Mouse (Mus musculus) testis, postnatal 10 days (tissue): ENCODE measurements around the gene Tmsb4x.

ENCODE experiments used
- DNase-seq: peaks from one replicate; pipeline ENCODE4 v3.0.0; 2021; ENCODE audit warnings: low spot score

Gene Tmsb4x

GRCm38 (mm10) chrX:167179961-167180642 lies 29.0 kb downstream of the Tmsb4x start:
- DNase-seq, result no peak

GRCm38 (mm10) chrX:167179549-167179948 lies 29.6 kb downstream of the Tmsb4x start:
- DNase-seq, result no peak

GRCm38 (mm10) chrX:167175319-167175718 lies 33.8 kb downstream of the Tmsb4x start:
- no peak for DNase-seq

- no peak for DNase-seq
Observed at GRCm38 (mm10) chrX:167174311-167174710, 34.8 kb downstream of the Tmsb4x start.

GRCm38 (mm10) chrX:167172256-167172655 lies 36.9 kb downstream of the Tmsb4x start:
- DNase-seq, result no peak

GRCm38 (mm10) chrX:167171281-167171680 lies 37.8 kb downstream of the Tmsb4x start:
- DNase-seq, result no peak

- no peak for DNase-seq
Observed at GRCm38 (mm10) chrX:167167282-167167681, 41.8 kb downstream of the Tmsb4x start.

- no peak for DNase-seq
Observed at GRCm38 (mm10) chrX:167166051-167166450, 43.1 kb downstream of the Tmsb4x start.

GRCm38 (mm10) chrX:167157691-167158090 lies 51.4 kb downstream of the Tmsb4x start:
- no peak for DNase-seq
